Mouse (Mus musculus) heart, embryonic 16.5 days (tissue): ENCODE results near the gene Olfr1090. TPM values are rescaled to one million over a fixed set of nuclear protein-coding genes. Genes with fewer than 3 reads are reported as not detected.

Source experiments
- ATAC-seq: fragments of 200-750 bp; cut with Nextera tagmentation; replicated peaks from 2 replicates; pipeline ENCODE4 v1.8.0; 2017; ENCODE audit warnings: moderate number of reproducible peaks; ENCODE audit not compliant: insufficient read depth, low FRiP score; ENCODE audit errors: extremely low read depth
- H3K27ac ChIP-seq: fragments of 300-500 bp; sonication (generic); 2 replicates; pipeline ENCODE4 v1.5.1; 2014; ENCODE audit warnings: mild to moderate bottlenecking, low read length, control low read depth, moderate library complexity
- H3K27me3 ChIP-seq: fragments of 300-500 bp; sonication (generic); 2 replicates; pipeline ENCODE4 v1.6.1; 2014; ENCODE audit warnings: low read length, mixed read lengths; ENCODE audit not compliant: control insufficient read depth, insufficient read depth
- H3K36me3 ChIP-seq: fragments of 300-500 bp; sonication (generic); 2 replicates; pipeline ENCODE4 v1.6.1; 2014; ENCODE audit not compliant: control insufficient read depth, insufficient read depth
- H3K4me1 ChIP-seq: fragments of 300-500 bp; sonication (generic); 2 replicates; pipeline ENCODE4 v1.6.1; 2014; ENCODE audit warnings: low read length, mixed read lengths; ENCODE audit not compliant: control insufficient read depth, insufficient read depth
- H3K4me2 ChIP-seq: fragments of 300-500 bp; sonication (generic); 2 replicates; pipeline ENCODE4 v1.6.1; 2014; ENCODE audit warnings: low read depth, mild to moderate bottlenecking, control low read depth, low read length
- H3K4me3 ChIP-seq: fragments of 300-500 bp; sonication (generic); 2 replicates; pipeline ENCODE4 v1.5.1; 2014; ENCODE audit warnings: mild to moderate bottlenecking, control low read depth, low read length
- H3K9ac ChIP-seq: fragments of 300-500 bp; sonication (generic); 2 replicates; pipeline ENCODE4 v1.6.1; 2014; ENCODE audit warnings: low read length, control low read depth
- H3K9me3 ChIP-seq: fragments of 300-500 bp; sonication (generic); replicated peaks from 2 replicates; pipeline ENCODE4 v1.6.1; 2016; ENCODE audit warnings: low read length; ENCODE audit not compliant: control insufficient read depth
- WGBS: fragments of 180-500 bp; shearing (Covaris S2); extraction: QIAGEN DNeasy Blood & Tissue Kit; methylation state at CpG from one replicate; pipeline ENCODE4 v1.1.7; 2014; 5-methylcytosine and 5-hydroxymethylcytosine counted together
- polyA plus RNA-seq: library from polyadenylated mRNA; unstranded; fragments of >200 nt; fragmentation: Nextera tagmentation; extraction: Ambion mirVana; gene quantifications from 2 replicates; pipeline ENCODE4 v1.2.1, GENCODE M21; 2015

The Olfr1090 gene
- polyA plus RNA-seq = not detected in 2 replicates

- H3K36me3 ChIP-seq = no peaks in the 10 kb centered on the region
- no peak for ATAC-seq
- no peak within 1 kb of the TSS for H3K4me2 ChIP-seq
- H3K9me3 ChIP-seq = no peaks in the 10 kb centered on the region
- 79% methylated on average over 1 of the region's 1 CpGs for whole genome bisulfite sequencing
- no peak within 1 kb of the TSS for H3K27ac ChIP-seq
- H3K9ac ChIP-seq = no peak within 1 kb of the TSS
- no peak within 1 kb of the TSS for H3K4me3 ChIP-seq
- H3K27me3 ChIP-seq = no peaks in the 10 kb centered on the region
- H3K4me1 ChIP-seq = no peaks in the 10 kb centered on the region
These were observed at the start of gene Olfr1090 for GRCm38 (mm10) chr2:86758893-86759292. Gene Olfr1090, minus strand, starts transcription at chr2:86758993.

DNA sequence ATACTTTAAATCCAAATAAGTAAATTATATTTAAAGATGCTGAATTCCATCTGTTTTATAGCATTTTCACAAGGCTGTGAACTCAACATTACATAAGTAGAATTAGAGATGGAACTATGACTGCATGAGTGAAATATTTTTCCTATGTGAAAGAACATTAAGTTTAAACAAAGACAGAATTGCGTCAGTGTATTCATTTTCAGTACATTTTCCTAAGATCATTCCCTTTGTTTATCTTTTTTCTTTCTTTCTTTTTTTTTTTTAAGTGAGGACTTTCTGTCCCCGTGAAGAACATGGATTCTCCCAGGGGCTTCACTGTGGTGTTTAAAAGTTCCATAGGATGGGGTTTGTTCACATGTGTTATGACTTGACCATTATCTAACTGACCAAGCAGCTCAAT lies 23.4 kb upstream of the Olfr1090 start, which contains the start of gene Olfr1093:
Gene Olfr1093, plus strand, starts transcription at position 301 of the 400 bp plus-strand sequence.
- 70% methylated on average over 2 of the region's 2 CpGs for WGBS

DNA sequence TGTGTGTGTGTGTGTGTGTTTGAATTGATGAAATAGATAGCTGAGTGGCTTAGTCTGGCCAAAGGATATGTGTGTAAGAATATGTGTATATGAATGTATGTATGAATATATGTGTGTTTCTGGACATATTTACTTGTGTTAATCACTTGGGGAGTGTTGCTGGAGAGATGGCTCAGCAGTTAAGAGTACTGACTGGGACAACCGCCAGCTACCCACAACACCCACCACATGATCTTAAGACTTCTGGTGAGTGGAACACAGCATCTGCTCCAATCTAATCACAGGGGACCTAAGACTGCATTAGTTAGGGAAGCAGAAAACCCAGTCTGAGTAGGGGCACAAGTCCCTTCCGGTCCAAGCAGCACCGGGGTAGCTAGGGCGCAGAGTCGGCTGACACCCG lies 2.3 kb upstream of the Olfr1090 start:
- no peak overlapping the region for H3K4me2 ChIP-seq
- ATAC-seq = no peak
- WGBS = 93% methylated on average over 6 of the region's 6 CpGs
- no peak overlapping the region for H3K4me3 ChIP-seq
- no peak overlapping the region for H3K27ac ChIP-seq
- H3K4me1 ChIP-seq = no peaks in the 10 kb centered on the region
- no peaks in the 10 kb centered on the region for H3K27me3 ChIP-seq
- no peak overlapping the region for H3K9ac ChIP-seq
- H3K9me3 ChIP-seq = no peaks in the 10 kb centered on the region
- H3K36me3 ChIP-seq = no peaks in the 10 kb centered on the region

More for the DNA sequence above, 23.4 kb upstream of the Olfr1090 start, which contains the start of gene Olfr1093:
- no peaks in the 10 kb centered on the region for H3K27me3 ChIP-seq
- H3K4me1 ChIP-seq = no peaks in the 10 kb centered on the region
- no peak within 1 kb of the TSS for H3K4me2 ChIP-seq
- H3K9ac ChIP-seq = no peak within 1 kb of the TSS
- H3K9me3 ChIP-seq = no peaks in the 10 kb centered on the region
- H3K36me3 ChIP-seq = no peaks in the 10 kb centered on the region
- no peak for ATAC-seq
- no peak within 1 kb of the TSS for H3K27ac ChIP-seq
- H3K4me3 ChIP-seq = no peak within 1 kb of the TSS

GRCm38 (mm10) chr2:86733601-86734000 lies 25.2 kb downstream of the Olfr1090 start, which contains the start of gene Olfr1089:
Gene Olfr1089, minus strand, starts transcription at chr2:86733701.
- no peak within 1 kb of the TSS for H3K9ac ChIP-seq
- no peaks in the 10 kb centered on the region for H3K9me3 ChIP-seq
- H3K4me3 ChIP-seq = no peak within 1 kb of the TSS
- H3K4me1 ChIP-seq = no peaks in the 10 kb centered on the region
- no peak within 1 kb of the TSS for H3K4me2 ChIP-seq
- ATAC-seq = no peak
- H3K36me3 ChIP-seq = no peaks in the 10 kb centered on the region
- H3K27me3 ChIP-seq = no peaks in the 10 kb centered on the region
- H3K27ac ChIP-seq = no peak within 1 kb of the TSS

Other genes starting within 250 kb of the Olfr1090 start
- not detected in 2 replicates for gene Olfr1079, start 216.5 kb downstream of the Olfr1090 start, polyA plus RNA-seq
- gene Olfr1080, start 200.8 kb downstream of the Olfr1090 start, polyA plus RNA-seq = not detected in 2 replicates
- gene Olfr1082, start 160.0 kb downstream of the Olfr1090 start, polyA plus RNA-seq = not detected in 2 replicates
- not detected in 2 replicates for gene Olfr1084, start 119.3 kb downstream of the Olfr1090 start, polyA plus RNA-seq
- gene Olfr1085, start 97.0 kb downstream of the Olfr1090 start, polyA plus RNA-seq = not detected in 2 replicates
- gene Olfr1086, start 78.9 kb downstream of the Olfr1090 start, polyA plus RNA-seq = not detected in 2 replicates
- gene Olfr1087, start 60.6 kb downstream of the Olfr1090 start, polyA plus RNA-seq = not detected in 2 replicates
- not detected in 2 replicates for gene Olfr1089, start 25.3 kb downstream of the Olfr1090 start, polyA plus RNA-seq
- gene Olfr1093, start 23.5 kb upstream of the Olfr1090 start, polyA plus RNA-seq = not detected in 2 replicates
- gene Olfr141, start 51.0 kb upstream of the Olfr1090 start, polyA plus RNA-seq = not detected in 2 replicates
- not detected in 2 replicates for gene Olfr1094, start 65.7 kb upstream of the Olfr1090 start, polyA plus RNA-seq
- gene Olfr1095, start 92.7 kb upstream of the Olfr1090 start, polyA plus RNA-seq = not detected in 2 replicates
- gene Gm13723, start 115.8 kb upstream of the Olfr1090 start, polyA plus RNA-seq = not detected in 2 replicates
- not detected in 2 replicates for gene Olfr1097, start 133.2 kb upstream of the Olfr1090 start, polyA plus RNA-seq
- not detected in 2 replicates for gene Olfr1098, start 165.6 kb upstream of the Olfr1090 start, polyA plus RNA-seq
- not detected in 2 replicates for gene Olfr1099, start 201.7 kb upstream of the Olfr1090 start, polyA plus RNA-seq
- not detected in 2 replicates for gene Olfr1100, start 221.0 kb upstream of the Olfr1090 start, polyA plus RNA-seq
- not detected in 2 replicates for gene Olfr1101, start 232.2 kb upstream of the Olfr1090 start, polyA plus RNA-seq
- gene Olfr1102, start 239.4 kb upstream of the Olfr1090 start, polyA plus RNA-seq = not detected in 2 replicates